Mouse (Mus musculus): ENCODE data around the gene Gm43518.

The Gm43518 gene

DNA sequence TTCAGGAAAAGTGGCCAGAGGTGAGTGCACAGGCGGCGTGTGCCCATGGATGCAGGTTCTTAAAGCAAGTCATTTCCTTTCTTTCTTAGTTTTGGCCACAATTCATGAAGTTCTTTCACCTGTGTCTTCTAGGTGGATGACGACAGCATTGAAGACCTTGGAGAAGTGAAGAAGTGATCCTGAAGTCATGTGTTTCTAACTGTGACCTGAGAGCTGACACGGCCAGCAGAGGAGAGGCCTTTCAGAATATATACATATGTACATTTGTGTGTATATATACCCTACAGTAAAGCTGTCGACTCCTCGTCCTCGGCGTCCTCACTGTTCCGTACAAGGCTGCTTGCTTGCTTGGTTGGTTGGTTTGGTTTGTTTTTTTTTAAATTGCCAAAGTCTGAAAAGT lies at the start of gene Gm43518:
TSS of gene Gm43518 (plus strand) at position 301 of the 400 bp plus-strand sequence.
- DNase-seq = no peak

- peak; percentile 42 for DNase-seq
Observed at GRCm38 (mm10) chr5:123878056-123878455, 49.2 kb upstream of the Gm43518 start.

DNA sequence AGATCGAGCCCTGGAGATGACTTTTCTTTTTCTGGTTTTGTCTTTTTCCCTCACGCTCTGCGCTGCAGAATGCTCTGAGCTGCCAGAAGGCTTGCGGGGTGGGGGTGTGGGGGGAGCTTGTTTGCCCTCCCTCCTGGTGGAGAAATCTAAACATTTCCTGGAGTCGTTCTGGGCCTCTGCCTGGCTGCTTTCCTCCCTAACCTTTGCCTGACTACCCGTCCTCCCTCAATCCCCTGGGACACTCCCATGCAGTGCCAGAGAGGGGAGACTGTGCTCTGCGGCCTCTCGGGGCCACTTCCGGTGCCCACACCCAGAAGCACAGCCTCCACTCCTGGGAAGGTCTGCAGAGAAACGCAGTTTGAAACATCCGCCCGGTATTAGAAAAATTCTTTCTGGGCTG lies 47.3 kb upstream of the Gm43518 start, which contains the start of gene Hcar1:
TSS of gene Hcar1 (minus strand) at position 93 of the 400 bp plus-strand sequence.
- peak; percentile 60 for DNase-seq

DNA sequence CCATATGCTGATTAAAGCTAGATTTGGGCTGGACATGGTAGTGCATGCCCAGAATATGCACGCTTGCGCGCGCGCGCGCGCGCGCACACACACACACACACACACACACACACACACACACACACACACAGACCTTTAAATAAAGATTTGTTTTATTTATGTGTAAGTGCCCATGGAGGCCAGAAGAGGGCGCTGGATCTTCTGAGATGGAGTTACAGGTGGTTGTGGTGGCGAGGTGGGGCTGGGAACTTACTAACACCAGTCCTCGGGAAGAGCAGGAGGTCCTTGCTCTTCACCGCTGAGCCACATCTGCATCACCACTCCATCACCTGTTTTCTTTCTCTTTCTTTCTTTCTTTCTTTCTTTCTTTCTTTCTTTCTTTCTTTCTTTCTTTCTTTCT lies 46.4 kb upstream of the Gm43518 start:
- DNase-seq = no peak

GRCm38 (mm10) chr5:123883891-123884290 lies 43.3 kb upstream of the Gm43518 start:
- no peak for DNase-seq

DNA sequence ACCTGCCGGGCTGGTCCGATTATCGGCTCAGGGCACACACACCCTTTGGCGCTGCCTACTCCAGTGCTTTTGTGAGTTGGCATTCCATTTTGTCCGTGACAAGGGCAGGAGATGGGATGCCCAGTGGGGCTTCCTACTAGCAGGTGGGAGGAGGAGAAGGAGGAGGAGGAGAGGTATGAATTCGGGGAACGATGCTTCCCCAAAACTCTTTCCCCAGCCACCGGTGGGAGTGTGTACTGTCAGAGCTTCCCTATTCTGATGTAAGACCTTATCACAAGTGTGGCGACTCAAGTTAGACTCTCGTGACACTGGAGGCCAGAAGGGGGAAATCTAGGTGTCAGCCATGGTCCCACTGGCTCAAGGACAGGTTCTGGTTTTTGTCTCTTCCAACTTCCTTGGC lies 42.9 kb upstream of the Gm43518 start:
- DNase-seq = no peak

- no peak for DNase-seq
Observed at GRCm38 (mm10) chr5:123886365-123886764, 40.9 kb upstream of the Gm43518 start.

GRCm38 (mm10) chr5:123890312-123890711 lies 36.9 kb upstream of the Gm43518 start:
- no peak for DNase-seq

DNA sequence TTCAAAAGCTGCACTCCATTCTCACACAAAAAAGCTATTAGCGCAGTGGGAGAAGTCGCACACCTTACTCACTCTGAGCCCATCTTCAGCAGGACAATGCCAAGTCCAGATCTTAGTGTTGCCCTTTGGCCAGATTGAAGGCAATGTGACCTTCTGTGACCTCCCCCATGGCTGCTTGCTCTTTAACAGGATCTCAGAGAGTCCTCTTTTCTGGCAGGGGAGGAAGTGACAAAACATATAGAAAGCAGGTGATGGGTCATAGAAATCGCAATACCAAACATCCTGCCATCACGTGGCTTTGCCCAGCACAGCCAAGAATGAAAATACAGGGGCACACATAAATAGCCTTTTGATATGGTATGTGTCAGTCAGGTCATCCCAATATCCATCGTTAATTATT lies 36.2 kb upstream of the Gm43518 start:
- no peak for DNase-seq

- DNase-seq = peak; percentile 58
Observed at GRCm38 (mm10) chr5:123891669-123892068, 35.5 kb upstream of the Gm43518 start.

GRCm38 (mm10) chr5:123893520-123893919 lies 33.7 kb upstream of the Gm43518 start:
- DNase-seq = no peak

GRCm38 (mm10) chr5:123896395-123896794 lies 30.8 kb upstream of the Gm43518 start:
- DNase-seq = no peak

GRCm38 (mm10) chr5:123897352-123897751 lies 29.9 kb upstream of the Gm43518 start:
- DNase-seq = no peak

GRCm38 (mm10) chr5:123904059-123904672 lies 23.1 kb upstream of the Gm43518 start:
- no peak for DNase-seq

GRCm38 (mm10) chr5:123906146-123906975 lies 20.9 kb upstream of the Gm43518 start:
- DNase-seq = no peak

DNA sequence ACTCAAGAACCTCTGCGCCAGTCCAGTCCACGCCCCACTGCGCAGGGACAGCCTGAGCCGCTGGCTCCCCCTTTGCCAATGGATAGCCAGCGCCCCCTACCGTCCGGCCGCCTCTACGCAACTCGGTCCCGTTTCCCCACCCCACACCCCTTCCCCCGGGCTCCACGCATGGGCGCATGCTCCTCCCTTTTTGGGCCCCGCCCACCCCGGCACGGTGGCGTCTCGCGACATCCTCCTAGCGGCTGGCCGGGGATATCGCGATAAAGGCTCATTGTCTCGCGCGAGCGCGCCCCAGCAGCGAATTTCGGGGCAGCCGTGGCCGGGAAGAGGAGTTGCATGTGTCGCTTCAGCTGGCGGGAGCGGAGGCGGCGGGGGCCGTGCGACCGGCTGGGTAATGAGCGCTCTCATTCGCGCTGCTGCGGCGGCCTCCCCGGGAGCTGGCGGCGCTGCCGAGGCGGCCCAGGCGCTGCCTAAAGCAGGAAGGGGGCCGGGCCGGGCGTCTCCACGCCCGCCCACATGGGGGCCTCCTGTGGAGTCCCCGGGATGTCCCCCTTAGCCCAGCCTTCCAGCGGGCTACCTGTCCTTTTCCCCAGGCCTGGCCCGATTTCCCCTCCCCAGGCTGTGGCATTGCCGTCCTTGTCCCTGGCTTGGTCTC lies 20.1 kb upstream of the Gm43518 start, which contains the start of gene Denr:
TSS of gene Denr (plus strand) at position 200 of the 655 bp plus-strand sequence.
- DNase-seq = peak; percentile 100

GRCm38 (mm10) chr5:123907631-123907977 lies 19.6 kb upstream of the Gm43518 start:
- DNase-seq = no peak

GRCm38 (mm10) chr5:123914852-123915251 lies 12.4 kb upstream of the Gm43518 start:
- no peak for DNase-seq

DNA sequence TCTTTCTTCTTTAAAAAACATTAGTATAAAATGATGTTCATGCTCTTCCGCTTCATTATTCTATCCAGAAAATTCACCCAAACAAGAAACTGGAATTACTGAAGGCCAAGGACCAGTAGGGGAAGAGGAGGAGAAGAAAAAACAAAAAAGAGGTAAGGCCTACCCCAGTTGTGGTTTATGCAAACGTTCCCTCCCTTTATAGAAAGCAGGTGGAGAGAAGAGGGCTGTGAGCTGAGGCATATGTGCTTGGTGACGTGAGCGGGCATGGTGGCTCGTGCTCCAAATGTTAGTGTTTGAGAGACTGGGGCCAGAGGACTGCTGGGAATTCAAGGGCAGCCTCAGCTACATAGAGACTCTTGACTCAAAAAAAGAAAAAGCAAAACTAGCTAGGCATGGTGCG lies 5.1 kb upstream of the Gm43518 start:
- no peak for DNase-seq

DNA sequence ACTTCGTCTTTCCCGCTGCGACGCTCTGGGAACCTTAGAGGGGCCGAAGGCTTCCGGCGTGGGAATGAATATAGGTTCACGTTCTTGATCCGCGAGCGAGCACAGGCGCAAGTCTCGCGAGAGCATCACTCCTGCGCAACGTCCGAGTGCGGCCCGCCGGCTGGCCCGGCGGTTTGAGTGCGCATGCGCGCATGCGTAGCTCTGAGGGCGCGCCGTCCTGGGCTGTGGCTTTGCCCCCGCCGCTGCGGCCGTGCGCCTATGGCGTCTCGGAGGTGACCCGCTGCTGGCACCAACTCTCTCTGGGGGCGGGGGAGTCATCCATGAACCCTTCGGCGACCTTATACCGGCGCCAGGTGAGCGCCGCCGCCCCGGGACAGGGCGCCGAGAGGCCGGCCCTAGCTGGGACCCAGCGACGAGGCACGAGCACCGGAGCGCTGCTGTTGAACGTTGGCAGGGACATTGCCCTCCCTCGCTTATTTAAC lies 3.3 kb downstream of the Gm43518 start, which contains the start of gene Ccdc62:
TSS of gene Ccdc62 (plus strand) at position 172 of the 482 bp plus-strand sequence.
- peak; percentile 97 for DNase-seq

- DNase-seq = no peak
Observed at GRCm38 (mm10) chr5:123931131-123931530, 3.9 kb downstream of the Gm43518 start.

DNA sequence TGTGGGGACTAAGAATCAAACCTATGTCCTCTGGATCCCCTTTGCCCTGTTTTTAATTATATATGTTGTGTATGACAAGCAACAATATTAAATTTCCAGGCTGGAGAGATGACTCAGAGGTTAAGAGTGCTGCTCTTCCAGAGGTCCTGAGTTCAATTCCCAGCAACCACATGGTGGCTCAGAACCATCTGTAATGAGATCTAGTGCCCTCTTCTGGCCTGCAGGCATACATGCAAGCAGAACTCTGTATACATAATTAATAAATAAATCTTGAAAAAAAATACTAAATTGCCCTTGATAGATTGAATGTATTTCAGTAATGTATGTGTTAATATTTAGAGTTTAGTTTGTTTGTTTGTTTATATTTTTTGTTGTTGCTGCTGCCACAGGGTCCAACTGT lies 5.7 kb downstream of the Gm43518 start:
- DNase-seq = no peak

- no peak for DNase-seq
Observed at GRCm38 (mm10) chr5:123933556-123933955, 6.3 kb downstream of the Gm43518 start.
